Mouse (Mus musculus) heart, adult 18-20 months (tissue): ENCODE data around the gene Add3. TPM values are rescaled to one million over a fixed set of nuclear protein-coding genes. Genes with fewer than 3 reads are reported as not detected.

ENCODE experiments used
- DNase-seq, 2 experiments: peaks; one replicate each; pipeline ENCODE4 v3.0.0; 2021 to 2022; ENCODE audit warnings: mixed read lengths in 1 of 2
- total RNA-seq, 2 experiments: library from RNA; stranded (reverse); gene quantifications; 2 replicates each; pipeline ENCODE4 v1.2.3; 2021

Gene Add3
- total RNA-seq, 2 experiments from 2014 or later, result 44.3 to 52.5 TPM

GRCm38 (mm10) chr19:53264821-53265727 is 124.8 kb downstream of the Add3 start:
- no peak for DNase-seq

GRCm38 (mm10) chr19:53267305-53267704 is 127.1 kb downstream of the Add3 start:
- no peak for DNase-seq

GRCm38 (mm10) chr19:53273055-53273722 is 132.9 kb downstream of the Add3 start:
- DNase-seq, result peak; percentile 44 to 45

GRCm38 (mm10) chr19:53273781-53274428 is 133.7 kb downstream of the Add3 start:
- DNase-seq, result peak in 1 of 2 experiments; percentile 39

- DNase-seq, result no peak
These were observed 135.0 kb downstream of the Add3 start for GRCm38 (mm10) chr19:53275204-53275603.

- DNase-seq, result no peak
These were observed 136.9 kb downstream of the Add3 start for GRCm38 (mm10) chr19:53276902-53277707.

- DNase-seq, result peak; percentile 66 to 68
These were observed 138.5 kb downstream of the Add3 start for GRCm38 (mm10) chr19:53278491-53279415.

- DNase-seq, result no peak
These were observed 140.0 kb downstream of the Add3 start for GRCm38 (mm10) chr19:53280254-53280653.

- DNase-seq, result no peak
These were observed 142.3 kb downstream of the Add3 start for GRCm38 (mm10) chr19:53282571-53282970.

- no peak for DNase-seq
These were observed 143.5 kb downstream of the Add3 start for GRCm38 (mm10) chr19:53283742-53284141.

- DNase-seq, result peak; percentile 61 to 73
These were observed 144.3 kb downstream of the Add3 start for GRCm38 (mm10) chr19:53284268-53285208.

GRCm38 (mm10) chr19:53296331-53297254 is 156.3 kb downstream of the Add3 start:
- no peak for DNase-seq

Other genes with a start within 250 kb of the Add3 start
- 10 to 100 TPM; 65.2 to 73.3 TPM for gene Xpnpep1, start 100.2 kb upstream of the Add3 start, total RNA-seq
- gene Mxi1, start 170.1 kb downstream of the Add3 start, total RNA-seq, result 10 to 100 TPM; 37.8 to 42.7 TPM
- not detected for gene Gm10197, start 231.3 kb downstream of the Add3 start, total RNA-seq